Mouse (Mus musculus) MEL (cell line): Measurements from ENCODE around the gene Atpif1. TPM values are rescaled to one million over a fixed set of nuclear protein-coding genes. Genes with fewer than 3 reads are reported as not detected.

ENCODE experiments used
- DNase-seq: peaks from one replicate; pipeline ENCODE4 v3.0.0; 2011; ENCODE audit warnings: low read depth, low spot score
- H3K27ac ChIP-seq: 2 replicates; pipeline ENCODE4 v1.5.1; 2012; ENCODE audit warnings: low read depth, mild to moderate bottlenecking, control low read depth, low read length, moderate library complexity; ENCODE audit not compliant: control insufficient read depth
- H3K27me3 ChIP-seq, 2 experiments: fragments of 150-350 bp in 1 of 2; sonication (generic) in 1 of 2; 2 replicates each; pipeline ENCODE4 v1.6.1; 2012; ENCODE audit warnings: low read length in 2 of 2, mild to moderate bottlenecking in 2 of 2, improper control_type of control experiment in 1 of 2, moderate library complexity in 1 of 2; ENCODE audit not compliant: insufficient read depth in 2 of 2, control insufficient read depth in 1 of 2
- H3K36me3 ChIP-seq, 2 experiments: 2 replicates each; pipeline ENCODE4 v1.6.1; 2012 to 2014; ENCODE audit warnings: low read length in 2 of 2, improper control_type of control experiment in 1 of 2, inconsistent platforms in 1 of 2, mild to moderate bottlenecking in 1 of 2; ENCODE audit not compliant: insufficient read depth in 2 of 2, control insufficient read depth in 1 of 2
- H3K4me1 ChIP-seq, 2 experiments: fragments of 150-350 bp in 1 of 2; sonication (generic) in 1 of 2; 2 replicates each; pipeline ENCODE4 v1.6.1; 2012; ENCODE audit warnings: low read length in 2 of 2, improper control_type of control experiment in 1 of 2, mild to moderate bottlenecking in 1 of 2; ENCODE audit not compliant: insufficient read depth in 2 of 2, control insufficient read depth in 1 of 2
- H3K4me3 ChIP-seq, 2 experiments: fragments of 150-350 bp in 1 of 2; sonication (generic) in 1 of 2; 2 replicates each; pipeline ENCODE4 v1.5.1; 2012; ENCODE audit warnings: low read depth in 2 of 2, low read length in 2 of 2, mild to moderate bottlenecking in 2 of 2, moderate library complexity in 2 of 2, control low read depth in 1 of 2, improper control_type of control experiment in 1 of 2; ENCODE audit not compliant: control insufficient read depth in 1 of 2, insufficient read depth in 1 of 2
- H3K79me2 ChIP-seq: 2 replicates; pipeline ENCODE4 v1.6.1; 2012; ENCODE audit warnings: mild to moderate bottlenecking, low read length, moderate library complexity; ENCODE audit not compliant: control insufficient read depth, poor library complexity, insufficient read depth
- H3K9ac ChIP-seq: 2 replicates; pipeline ENCODE4 v1.6.1; 2012; ENCODE audit warnings: low read depth, mild to moderate bottlenecking, control low read depth, low read length, moderate library complexity; ENCODE audit not compliant: control insufficient read depth, poor library complexity, severe bottlenecking
- H3K9me3 ChIP-seq: fragments of 150-350 bp; sonication (generic); replicated peaks from 2 replicates; pipeline ENCODE4 v1.6.1; 2012; ENCODE audit warnings: mild to moderate bottlenecking, low read length, improper control_type of control experiment, moderate library complexity; ENCODE audit not compliant: insufficient read depth
- BHLHE40 ChIP-seq: IDR thresholded peaks from 2 replicates; pipeline ENCODE4 v1.6.1; 2012; ENCODE audit warnings: low read depth, mild to moderate bottlenecking, inconsistent platforms, low read length, improper control_type of control experiment, borderline replicate concordance
- CHD1 ChIP-seq: IDR thresholded peaks from 2 replicates; pipeline ENCODE4 v1.6.1; 2012; ENCODE audit warnings: low read depth, mild to moderate bottlenecking, inconsistent platforms, low read length, improper control_type of control experiment
- CTCF ChIP-seq, 3 experiments: IDR thresholded peaks in 2 of 3; conservative IDR thresholded peaks in 1 of 3; 2 replicates each; pipeline ENCODE4 v1.5.1; 2011 to 2012; ENCODE audit warnings: low read length in 3 of 3, low read depth in 2 of 3, mild to moderate bottlenecking in 2 of 3, improper control_type of control experiment in 1 of 3, inconsistent platforms in 1 of 3, mixed read lengths in 1 of 3, moderate library complexity in 1 of 3; ENCODE audit not compliant: control insufficient read depth in 1 of 3, insufficient read depth in 1 of 3, poor library complexity in 1 of 3, severe bottlenecking in 1 of 3
- ELF1 ChIP-seq: IDR thresholded peaks from 2 replicates; pipeline ENCODE4 v1.6.1; 2014; ENCODE audit warnings: low read depth, mild to moderate bottlenecking, inconsistent platforms, low read length, improper control_type of control experiment, moderate library complexity
- EP300 ChIP-seq, 2 experiments: IDR thresholded peaks; 2 replicates each; pipeline ENCODE4 v1.6.1; 2011; ENCODE audit warnings: improper control_type of control experiment in 2 of 2, low read length in 2 of 2, low read depth in 1 of 2, mild to moderate bottlenecking in 1 of 2
- GATA1 ChIP-seq: IDR thresholded peaks from 2 replicates; pipeline ENCODE4 v1.6.1; 2011; ENCODE audit warnings: low read depth, low read length, improper control_type of control experiment
- JUND ChIP-seq: IDR thresholded peaks from 2 replicates; pipeline ENCODE4 v1.6.1; 2011; ENCODE audit warnings: low read depth, mild to moderate bottlenecking, improper control_type of control experiment, low read length
- MAFK ChIP-seq: IDR thresholded peaks from 2 replicates; pipeline ENCODE4 v1.6.1; 2011; ENCODE audit warnings: low read depth, mild to moderate bottlenecking, low read length, improper control_type of control experiment, borderline replicate concordance
- MAX ChIP-seq: IDR thresholded peaks from 2 replicates; pipeline ENCODE4 v1.6.1; 2011; ENCODE audit warnings: low read length, improper control_type of control experiment
- MYB ChIP-seq: IDR thresholded peaks from 2 replicates; pipeline ENCODE4 v1.6.1; 2011; ENCODE audit warnings: mild to moderate bottlenecking, low read depth, low read length, improper control_type of control experiment
- MYC ChIP-seq: IDR thresholded peaks from 2 replicates; pipeline ENCODE4 v1.6.1; 2011; ENCODE audit warnings: low read depth, mild to moderate bottlenecking, low read length, improper control_type of control experiment, moderate library complexity
- POLR2AphosphoS5 ChIP-seq: IDR thresholded peaks from 2 replicates; pipeline ENCODE4 v1.6.1; 2012; ENCODE audit warnings: low read depth, borderline replicate concordance, mild to moderate bottlenecking, inconsistent platforms, low read length, moderate library complexity, mixed read lengths
- RAD21 ChIP-seq: IDR thresholded peaks from 2 replicates; pipeline ENCODE4 v1.6.1; 2011; ENCODE audit warnings: mild to moderate bottlenecking, low read depth, low read length, improper control_type of control experiment
- RCOR1 ChIP-seq: IDR thresholded peaks from 2 replicates; pipeline ENCODE4 v1.6.1; 2012; ENCODE audit warnings: low read depth, mild to moderate bottlenecking, inconsistent platforms, low read length, improper control_type of control experiment
- SIN3A ChIP-seq: IDR thresholded peaks from 2 replicates; pipeline ENCODE4 v1.6.1; 2012; ENCODE audit warnings: low read length, improper control_type of control experiment, inconsistent platforms
- SMC3 ChIP-seq: IDR thresholded peaks from 2 replicates; pipeline ENCODE4 v1.6.1; 2011; ENCODE audit warnings: low read depth, low read length, improper control_type of control experiment
- TCF12 ChIP-seq: IDR thresholded peaks from 2 replicates; pipeline ENCODE4 v1.6.1; 2014; ENCODE audit warnings: low read depth, mild to moderate bottlenecking, inconsistent platforms, low read length, improper control_type of control experiment, moderate library complexity
- ZC3H11A ChIP-seq: IDR thresholded peaks from 2 replicates; pipeline ENCODE4 v1.6.1; 2012; ENCODE audit warnings: low read depth, mild to moderate bottlenecking, inconsistent platforms, low read length, improper control_type of control experiment
- ZNF384 ChIP-seq: IDR thresholded peaks from 2 replicates; pipeline ENCODE4 v1.6.1; 2012; ENCODE audit warnings: low read depth, mild to moderate bottlenecking, inconsistent platforms, low read length, improper control_type of control experiment
- polyA plus RNA-seq, 2 experiments: library from polyadenylated mRNA; stranded (reverse) in 1 of 2; unstranded in 1 of 2; fragments of >175 nt in 1 of 2; fragments of >200 nt in 1 of 2; gene quantifications; 2 replicates each; pipeline versions ENCODE4 v1.2.1 to v1.2.4; 2012; ENCODE audit warnings: low replicate concordance in 2 of 2, low read depth in 1 of 2; ENCODE audit not compliant: insufficient read length in 2 of 2, insufficient read depth in 1 of 2, missing spikeins in 1 of 2
- total RNA-seq: library from RNA; depleted of rRNA; stranded (reverse); fragments of 300-350 nt; gene quantifications from 2 replicates; pipeline ENCODE4 v1.2.3, GENCODE M21; 2012

Gene Atpif1
- total and polyA plus RNA-seq, 3 experiments, result 566 to 730 TPM; not detected in 1

DNA sequence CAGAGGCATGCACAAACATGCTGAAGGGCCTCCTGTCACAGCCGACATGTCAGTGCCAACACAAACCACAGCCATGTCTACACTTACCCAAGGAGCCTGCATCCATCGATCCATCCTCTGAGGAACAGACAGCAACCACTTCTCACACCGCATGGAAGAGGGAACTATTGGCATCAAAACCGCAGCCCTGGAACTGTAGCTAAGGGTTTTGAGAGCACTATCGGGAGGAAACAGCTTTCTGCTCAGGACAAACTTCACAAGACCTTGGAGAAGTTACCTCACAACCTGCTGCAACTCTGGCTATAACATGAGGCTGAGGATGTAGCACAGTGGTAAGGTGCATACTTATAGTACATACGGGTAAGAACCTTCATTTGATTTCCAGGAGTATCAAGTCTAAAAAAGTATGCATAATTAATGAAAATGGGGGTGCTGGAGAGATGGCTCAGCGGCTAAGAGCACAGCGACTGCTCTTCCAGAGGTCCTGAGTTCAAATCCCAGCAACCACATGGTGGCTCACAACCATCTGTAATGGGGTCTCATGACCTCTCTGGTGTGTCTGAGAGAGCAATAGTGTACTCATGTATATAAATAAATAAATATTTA is 5.4 kb downstream of the Atpif1 start (continued):
- TF ChIP-seq SIN3A, result no peak
- TF ChIP-seq MAFK, result no peak; the same call in 1 of the 2 replicates
- no peak for TF ChIP-seq SMC3
- TF ChIP-seq GATA1, result peak; percentile 56
- peak; percentile 74; the same call in 1 of the 2 replicates for TF ChIP-seq TCF12
- no peak for TF ChIP-seq BHLHE40
- no peak; the same call in 1 of the 2 replicates for TF ChIP-seq MYC
- TF ChIP-seq RCOR1, result peak; percentile 55; the same call in 1 of the 2 replicates
- no peak for TF ChIP-seq ELF1
- no peak for TF ChIP-seq POLR2AphosphoS5
- TF ChIP-seq EP300 (IDR thresholded peaks at IDR 0.05; ENCODE audit: low read depth in 1 of 2, low read length in 2 of 2), result peak; percentile 81 to 86
- TF ChIP-seq ZNF384, result no peak
- peak; percentile 36; the same call in 1 of the 2 replicates for TF ChIP-seq MAX
- TF ChIP-seq ZC3H11A, result no peak
- TF ChIP-seq CHD1, result no peak

DNA sequence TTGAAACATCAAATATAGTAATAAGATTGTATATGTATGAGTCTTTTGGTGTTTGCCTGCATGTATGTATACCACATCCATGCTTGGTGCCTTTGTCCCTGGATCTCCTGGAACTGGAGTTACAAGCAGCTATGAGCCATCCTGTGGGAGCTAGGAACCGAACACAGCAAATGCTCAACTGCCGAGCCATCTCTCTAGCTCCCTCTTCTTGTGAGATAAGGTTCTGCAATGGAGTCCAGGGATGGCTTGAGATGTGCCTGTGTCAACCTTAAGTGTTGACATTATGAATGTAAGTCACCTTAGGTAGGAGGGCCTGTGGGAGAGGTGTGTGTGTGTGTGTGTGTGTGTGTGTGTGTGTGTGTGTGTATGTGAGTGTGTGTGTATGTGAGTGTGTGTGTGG is 6.8 kb downstream of the Atpif1 start:
- H3K9ac ChIP-seq, result no peak overlapping the region
- H3K9me3 ChIP-seq, result no peaks in the 10 kb centered on the region
- H3K27me3 ChIP-seq, result no peaks in the 10 kb centered on the region
- H3K4me3 ChIP-seq, result no peak overlapping the region
- DNase-seq, result peak; percentile 81
- H3K36me3 ChIP-seq, result peaks cover 0 to 37% of the 10 kb centered on the region in 2 experiments; a peak in 2 of 4 replicates
- no peak for TF ChIP-seq MAFK
- no peak for TF ChIP-seq MYB
- TF ChIP-seq RAD21, result peak; percentile 34
- TF ChIP-seq SIN3A, result 0 out of 2 replicates have a peak, but pooled peaks have one; percentile 28
- TF ChIP-seq JUND, result no peak
- TF ChIP-seq SMC3, result peak; percentile 43
- TF ChIP-seq CTCF (IDR thresholded peaks at IDR 0.05 in 2 of 3, conservative IDR thresholded peaks at IDR 0.05 in 1 of 3; ENCODE audit: control insufficient read depth in 1 of 3, insufficient read depth in 1 of 3, low read depth in 2 of 3, low read length in 3 of 3, poor library complexity in 1 of 3, severe bottlenecking in 1 of 3), result peak; percentile 48 to 81 (median 69)
- TF ChIP-seq, all 39 proteins: peak for 4
- H3K4me1 ChIP-seq, result peaks cover 16 to 49% of the 10 kb centered on the region in 2 experiments
- H3K79me2 ChIP-seq, result peaks cover 7% of the 10 kb centered on the region; the same call in 1 of the 2 replicates
- no peak overlapping the region for H3K27ac ChIP-seq
